Mouse (Mus musculus) cerebellum, postnatal 25 days (tissue): ENCODE results near the gene Eya2.

Experiments used
- DNase-seq, 2 experiments: peaks; one replicate each; pipeline ENCODE4 v3.0.0; 2021; ENCODE audit warnings: mixed read lengths in 2 of 2

Gene Eya2

GRCm38 (mm10) chr2:165719382-165719781 is 124.5 kb downstream of the Eya2 start:
- no peak for DNase-seq

DNA sequence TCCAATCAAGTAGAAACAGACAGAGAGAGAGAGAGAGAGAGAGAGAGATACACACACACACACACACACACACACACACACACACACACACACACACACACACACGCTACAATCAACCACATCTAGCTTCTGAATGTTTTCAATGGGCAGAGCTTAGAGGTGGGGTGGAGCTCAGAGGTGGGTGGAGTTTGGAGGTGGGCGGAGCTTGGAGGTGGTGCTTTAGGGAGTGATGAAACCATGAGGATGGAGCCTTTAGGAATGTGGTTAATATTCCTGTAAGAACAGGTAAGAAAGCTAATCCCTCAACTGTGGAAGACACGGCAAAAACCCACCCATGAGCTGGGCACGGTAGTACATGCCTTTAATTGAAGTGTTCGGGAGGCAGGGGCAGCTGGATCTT is 127.1 kb downstream of the Eya2 start:
- no peak for DNase-seq

DNA sequence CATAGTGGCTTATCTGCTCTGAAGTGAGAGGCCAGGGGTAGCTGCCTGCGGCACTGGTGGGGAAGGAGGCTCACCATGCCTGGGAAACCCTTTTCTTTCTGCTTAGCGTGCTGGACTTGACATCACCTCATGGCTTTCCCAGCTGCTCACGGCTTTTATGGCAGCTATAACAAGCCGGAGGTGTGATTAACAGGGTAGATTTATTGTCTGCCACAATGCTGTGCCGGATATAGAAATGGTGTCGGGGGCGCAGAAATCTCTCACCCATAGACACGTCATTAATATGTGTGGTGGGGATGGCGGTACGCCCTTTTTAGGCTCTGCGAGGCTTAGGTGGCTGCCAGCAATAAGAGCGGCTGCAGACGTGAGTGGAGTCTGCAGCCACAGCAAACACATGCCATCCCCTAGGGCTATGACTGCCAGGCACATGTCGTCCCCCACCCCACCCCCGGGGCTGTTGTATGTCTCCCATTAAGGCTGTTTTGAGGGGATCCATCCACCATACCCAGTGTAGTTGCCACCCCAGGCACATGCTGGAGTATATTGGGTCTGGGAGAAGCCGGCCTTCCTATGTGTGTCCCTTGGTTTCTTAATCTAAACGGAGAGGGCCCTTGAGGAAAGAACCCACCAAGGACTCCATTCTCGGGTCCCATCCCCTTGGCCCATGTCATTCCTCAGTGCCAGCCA is 137.9 kb downstream of the Eya2 start:
- no peak for DNase-seq

GRCm38 (mm10) chr2:165733701-165734100 is 138.9 kb downstream of the Eya2 start:
- DNase-seq = no peak

- peak in 1 of 2 experiments; percentile 27 for DNase-seq
Observed at GRCm38 (mm10) chr2:165736297-165736696, 141.5 kb downstream of the Eya2 start.

- DNase-seq = no peak
Observed at GRCm38 (mm10) chr2:165740381-165740780, 145.5 kb downstream of the Eya2 start.

DNA sequence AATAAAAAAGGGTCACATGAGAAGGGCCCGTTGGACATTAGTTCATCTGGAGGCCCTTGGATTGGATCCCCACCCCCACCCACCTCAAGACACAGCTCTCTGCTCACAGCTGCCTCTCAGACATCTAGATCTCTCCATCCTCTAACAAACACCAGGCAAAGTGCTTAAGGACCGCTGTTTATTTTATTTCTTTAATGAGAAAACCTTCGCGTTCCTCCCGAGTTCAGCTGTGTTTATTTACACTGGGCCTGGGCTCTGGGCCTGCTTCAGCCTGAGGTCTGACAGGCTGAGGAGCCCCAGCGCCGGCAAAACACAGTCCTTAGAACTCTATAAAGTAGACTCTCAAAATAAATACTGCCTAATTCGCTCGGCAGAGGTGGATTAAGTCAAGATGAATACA is 146.2 kb downstream of the Eya2 start:
- DNase-seq = no peak

DNA sequence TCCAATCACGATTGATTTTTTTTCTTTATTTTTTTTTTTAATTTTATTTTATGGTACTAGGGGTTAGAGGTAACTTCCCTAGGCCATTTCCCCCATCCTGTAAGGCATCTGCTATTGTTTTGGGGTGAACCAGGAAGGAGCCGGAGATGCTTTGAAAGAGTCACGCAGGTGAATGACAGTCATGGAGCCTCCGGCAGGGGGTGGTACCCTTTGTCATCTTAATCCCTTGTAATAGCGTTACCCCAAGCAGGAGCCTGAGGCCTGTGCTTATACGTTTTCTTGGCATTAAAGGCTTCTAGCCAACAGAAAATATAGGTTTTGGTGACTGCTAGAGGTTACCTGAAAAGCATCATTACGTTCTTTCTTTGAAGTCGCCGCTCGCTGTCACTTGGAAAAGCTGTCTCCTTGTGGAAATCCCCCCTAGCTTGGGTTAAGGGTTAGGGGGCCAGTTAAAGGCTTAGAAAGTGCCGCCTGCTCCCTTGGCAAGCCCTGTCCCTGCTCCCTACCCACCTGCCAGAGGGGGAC is 146.8 kb downstream of the Eya2 start:
- DNase-seq = no peak

DNA sequence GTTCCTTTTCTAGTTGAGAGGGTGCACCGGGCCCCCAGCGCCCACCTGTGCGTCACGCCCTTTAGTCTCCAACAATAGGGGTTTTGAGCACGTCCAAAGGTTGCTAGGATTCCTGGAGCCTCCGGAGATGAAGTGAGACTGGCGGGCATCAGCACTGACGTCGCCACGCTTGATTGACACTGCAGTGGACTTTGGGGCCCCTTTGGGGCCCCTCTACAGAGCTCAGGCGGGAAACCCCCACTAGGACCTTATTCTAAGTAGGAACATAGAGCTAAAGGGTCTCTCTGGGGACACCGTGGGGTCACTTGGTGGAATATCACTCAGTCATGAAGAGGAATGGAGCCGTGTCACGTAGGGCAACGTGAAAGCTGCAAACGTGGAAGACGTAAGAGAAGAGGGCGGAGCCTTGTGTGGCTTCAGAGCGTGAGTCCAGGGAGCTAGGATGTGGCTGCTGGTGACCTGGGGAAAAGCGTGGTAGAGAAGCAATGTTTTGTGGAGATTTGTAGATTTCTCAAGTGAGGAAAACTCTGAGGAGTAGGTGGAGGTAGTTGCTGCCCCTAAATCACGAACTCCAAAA is 147.5 kb downstream of the Eya2 start:
- DNase-seq = no peak

- no peak for DNase-seq
Observed at GRCm38 (mm10) chr2:165745306-165746098, 150.7 kb downstream of the Eya2 start.

- no peak for DNase-seq
Observed at GRCm38 (mm10) chr2:165747975-165748374, 153.1 kb downstream of the Eya2 start.

DNA sequence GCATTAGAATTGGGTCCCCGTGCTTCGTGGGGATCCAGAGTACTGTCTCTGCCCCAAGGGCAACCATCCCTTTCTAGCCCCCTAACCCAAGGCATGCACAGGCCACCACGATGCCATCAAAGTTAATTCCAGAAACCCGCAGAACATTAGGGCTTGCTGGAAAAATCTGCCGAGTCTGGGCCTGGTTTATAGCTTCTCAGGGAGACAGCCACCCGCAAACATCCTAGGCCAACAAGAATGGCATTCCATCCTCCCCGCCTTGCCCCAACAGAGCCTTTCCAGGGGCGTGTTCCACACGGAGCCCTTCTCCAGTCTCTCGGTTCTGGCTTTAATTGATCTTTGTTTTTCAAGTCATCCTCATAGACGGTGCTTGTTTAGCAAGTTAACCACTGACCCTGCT is 153.6 kb downstream of the Eya2 start:
- DNase-seq = no peak

- DNase-seq = peak in 1 of 2 experiments; percentile 46
Observed at GRCm38 (mm10) chr2:165751068-165751467, 156.2 kb downstream of the Eya2 start.

DNA sequence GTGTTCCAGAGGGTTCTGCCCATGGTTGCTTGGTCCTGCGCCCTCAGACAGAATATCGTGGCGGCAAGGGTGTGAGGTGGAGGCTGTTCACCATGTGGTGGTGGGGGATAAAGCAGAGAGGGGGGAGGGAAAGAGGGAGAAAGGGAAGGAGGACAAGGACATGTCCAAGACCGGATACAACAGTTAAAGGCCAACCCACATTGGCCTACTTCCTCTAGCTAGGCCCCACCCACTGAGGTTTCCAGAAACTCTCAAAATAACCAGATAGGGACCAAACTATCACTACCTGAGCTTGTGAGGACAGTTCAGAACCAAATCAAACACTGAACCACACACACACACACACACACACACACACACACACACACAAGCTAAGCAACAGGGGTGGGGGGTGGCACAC is 157.9 kb downstream of the Eya2 start:
- DNase-seq = no peak

GRCm38 (mm10) chr2:165757799-165758198 is 163.0 kb downstream of the Eya2 start:
- no peak for DNase-seq

DNA sequence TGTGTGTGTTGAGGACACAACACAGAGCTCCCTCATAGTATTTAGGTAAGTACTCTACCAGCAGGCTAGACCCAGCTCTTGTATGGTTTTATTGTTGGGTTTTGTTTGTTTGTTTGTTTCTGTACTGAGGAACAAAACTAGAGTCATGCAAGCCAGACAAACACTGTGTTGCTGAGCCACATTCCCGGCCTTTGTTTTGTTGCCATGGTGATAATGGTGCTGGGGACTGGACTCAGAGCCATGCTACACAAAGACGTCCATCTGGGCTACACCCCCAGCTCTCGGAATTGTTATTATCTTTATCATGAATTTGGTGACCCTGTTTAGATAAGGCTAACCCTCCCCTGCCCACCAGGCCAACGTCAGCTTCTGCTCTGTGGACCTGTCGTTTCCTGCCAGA is 163.7 kb downstream of the Eya2 start:
- no peak for DNase-seq

DNA sequence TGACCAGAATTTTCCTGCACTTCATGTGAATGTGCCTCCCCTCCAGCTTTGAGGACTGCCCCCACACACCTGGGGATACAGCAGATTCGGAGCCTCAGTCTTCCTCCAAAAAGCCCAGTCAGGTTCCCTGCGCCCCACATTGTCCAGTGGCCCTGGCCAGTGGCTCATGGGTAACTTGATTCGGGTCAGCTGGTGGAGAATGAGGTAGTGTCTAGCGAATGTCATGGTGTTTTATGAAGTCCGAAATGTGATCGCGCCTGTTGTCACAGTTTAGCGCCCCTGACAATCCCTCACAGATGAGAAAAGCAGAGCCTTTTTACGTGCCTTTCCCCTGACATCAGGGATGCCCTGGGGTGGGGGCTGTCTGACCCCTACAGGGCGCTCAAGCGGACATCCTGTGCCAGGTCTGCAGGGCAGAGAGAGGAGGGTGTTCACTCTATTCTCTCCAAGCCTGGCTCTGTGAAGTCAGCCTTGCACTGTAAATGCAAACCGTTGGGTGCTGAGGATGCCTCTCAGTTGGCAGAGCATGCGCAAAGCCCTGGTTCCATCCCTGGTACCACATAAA is 164.7 kb downstream of the Eya2 start:
- DNase-seq = no peak

DNA sequence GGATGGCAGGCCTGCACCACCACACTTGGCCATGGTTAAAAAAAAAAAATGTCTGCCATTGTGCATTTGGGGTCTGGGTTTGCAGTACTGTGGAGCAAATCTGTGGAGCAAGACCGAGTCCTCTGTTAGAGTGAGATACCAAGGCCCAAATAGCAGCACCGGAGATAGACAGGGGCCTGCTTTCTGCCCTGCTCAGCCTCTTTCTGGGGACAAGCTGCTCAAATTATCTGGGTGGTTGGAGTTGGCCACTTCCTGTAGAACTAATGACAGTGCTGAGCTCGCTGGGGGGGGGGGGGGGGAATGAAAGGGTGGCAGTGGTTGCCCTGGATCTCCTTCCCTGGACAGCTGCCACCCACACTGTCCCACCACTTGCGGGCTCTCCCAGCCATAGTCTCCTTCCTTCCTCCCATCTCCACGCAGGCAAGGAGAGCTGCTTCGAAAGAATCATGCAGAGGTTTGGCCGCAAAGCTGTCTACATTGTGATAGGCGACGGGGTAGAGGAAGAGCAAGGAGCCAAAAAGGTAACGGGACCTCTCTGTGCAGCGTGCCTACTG is 174.1 kb downstream of the Eya2 start:
- DNase-seq = no peak

- peak in 1 of 2 experiments; percentile 65 for DNase-seq
Observed at GRCm38 (mm10) chr2:165769375-165769948, 174.6 kb downstream of the Eya2 start.

DNA sequence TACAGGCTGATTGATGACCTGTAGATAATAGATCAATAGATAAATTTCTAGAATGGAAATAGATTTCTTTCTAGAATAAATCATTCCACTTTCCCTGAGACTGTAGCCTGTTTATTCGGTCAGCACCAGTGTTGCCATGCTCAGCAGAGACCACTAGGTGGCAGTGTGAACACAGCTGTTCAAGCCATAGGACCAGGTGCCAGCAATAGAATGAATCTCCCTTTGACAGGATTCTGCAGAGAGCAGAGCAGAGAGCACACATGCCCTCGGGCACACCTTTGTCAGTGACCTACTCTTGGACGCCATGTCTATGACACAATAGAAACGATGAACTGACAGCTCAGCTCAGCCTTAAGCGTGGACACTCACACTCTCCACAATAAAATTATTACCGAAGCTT is 184.1 kb downstream of the Eya2 start:
- DNase-seq = peak; percentile 84 to 89

GRCm38 (mm10) chr2:165782324-165782723 is 187.5 kb downstream of the Eya2 start:
- peak; percentile 84 to 89 for DNase-seq

DNA sequence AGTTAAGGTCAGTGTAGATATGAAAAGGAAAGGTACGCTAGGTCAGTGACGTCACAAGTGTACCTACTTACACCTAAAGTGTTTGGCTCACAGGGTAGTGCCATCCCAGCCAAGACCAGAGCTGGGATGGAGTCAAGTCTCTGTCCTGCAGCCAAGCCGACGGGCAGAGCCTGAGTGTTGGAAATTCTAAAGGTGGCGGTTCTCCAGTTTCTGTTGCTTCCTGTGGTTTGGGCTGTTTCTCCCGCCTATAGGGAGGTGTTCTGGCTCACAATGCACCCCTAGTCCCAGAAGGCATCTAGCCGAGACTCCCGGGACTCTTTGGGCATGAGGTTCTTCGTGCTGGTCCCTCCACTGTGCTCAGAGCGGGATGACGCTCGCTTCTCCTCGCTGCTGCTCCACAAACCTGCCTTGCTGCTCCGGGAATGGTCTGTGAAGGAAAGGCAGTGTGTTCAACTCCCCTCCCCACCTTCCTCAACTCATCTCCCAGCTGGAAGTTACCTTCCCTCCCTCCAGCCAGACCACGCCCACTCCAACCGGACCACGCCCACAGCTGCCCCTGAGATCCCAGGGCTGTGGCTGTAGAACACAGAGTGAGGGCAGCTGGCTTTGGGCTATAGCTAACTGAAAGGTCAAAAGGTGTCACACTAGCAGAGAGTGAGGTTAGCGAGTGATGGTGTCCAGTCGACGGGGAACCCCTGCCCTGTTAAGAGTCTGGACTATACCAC is 190.6 kb downstream of the Eya2 start:
- peak; percentile 69 to 77 for DNase-seq
